Mouse (Mus musculus): ENCODE data around the gene Ear6.
"Not testable (repeated sequence)": the region's sequence is repeated elsewhere in the genome, so short reads cannot be mapped to it uniquely, and the experiment has no call there.

Gene Ear6

GRCm38 (mm10) chr14:51853399-51853798 is at the start of gene Ear6:
TSS of gene Ear6 (plus strand) at chr14:51853699.
- DNase-seq (ENCODE audit: low spot score) = no peak

DNA sequence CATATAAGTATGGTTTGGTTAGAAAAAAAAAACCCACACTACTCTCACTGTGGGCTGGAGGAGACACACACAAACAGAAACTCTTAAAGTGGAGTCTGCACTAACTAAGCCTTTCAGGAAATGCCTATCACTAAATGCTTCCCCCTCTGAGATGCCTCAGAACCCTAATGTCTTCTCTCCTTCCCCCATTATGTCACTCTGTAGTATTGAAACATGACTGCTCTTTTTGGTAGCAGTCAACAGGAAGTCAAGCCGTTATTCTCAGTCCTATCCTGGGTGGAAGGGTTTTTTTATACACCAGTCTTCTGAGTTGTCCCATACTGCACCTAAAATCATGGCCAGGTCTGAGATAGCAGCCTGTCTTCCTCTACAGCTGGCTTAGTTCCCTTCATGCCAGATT is 26.9 kb upstream of the Ear6 start:
- DNase-seq (ENCODE audit: low spot score) = no peak

GRCm38 (mm10) chr14:51827842-51828241 is 25.7 kb upstream of the Ear6 start:
- DNase-seq (ENCODE audit: low spot score) = peak; percentile 20

DNA sequence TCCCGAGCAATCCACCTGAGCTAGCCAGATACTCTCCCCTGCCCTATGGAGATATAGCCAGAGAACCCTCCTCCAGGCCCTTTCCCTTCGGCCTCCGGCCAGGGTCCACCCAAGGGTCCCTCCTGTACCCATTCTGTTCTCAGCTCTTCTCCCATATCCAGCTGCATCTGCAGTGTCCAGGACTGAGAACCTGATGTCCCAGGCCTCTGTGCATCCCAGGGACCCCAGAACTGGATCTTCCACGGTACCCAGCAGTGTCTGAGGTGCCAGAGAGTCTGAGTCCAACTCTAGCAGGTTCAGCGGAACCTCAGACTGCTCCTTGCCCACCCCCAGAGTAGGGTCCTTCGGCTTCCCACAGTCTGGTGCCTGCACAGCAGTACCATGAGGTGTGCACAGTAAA is 24.3 kb upstream of the Ear6 start:
- DNase-seq (ENCODE audit: low spot score) = no peak

- DNase-seq (ENCODE audit: low spot score) = peak; percentile 3
These were observed 15.0 kb upstream of the Ear6 start for GRCm38 (mm10) chr14:51838480-51838879.

- DNase-seq (ENCODE audit: low spot score) = no peak
These were observed 11.2 kb upstream of the Ear6 start for GRCm38 (mm10) chr14:51842250-51842649.

DNA sequence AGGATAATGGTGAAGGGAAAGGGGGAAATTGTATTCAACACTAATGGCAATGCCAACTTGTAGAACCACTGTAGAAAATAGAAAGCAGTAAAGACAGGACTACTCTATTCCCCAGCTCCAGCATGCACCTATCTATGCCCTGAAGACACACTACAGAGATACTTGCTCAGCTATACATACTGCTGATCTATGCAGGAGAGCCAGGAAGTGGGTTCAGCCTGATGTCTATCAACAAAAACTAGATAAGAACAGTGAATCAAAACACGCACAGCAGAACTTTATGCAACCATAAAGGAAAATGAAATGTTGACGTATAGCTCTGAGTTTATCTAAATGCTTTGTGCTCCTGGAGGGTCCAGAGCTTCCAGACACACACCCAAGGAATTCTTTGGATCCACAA is 10.7 kb upstream of the Ear6 start:
- DNase-seq (ENCODE audit: low spot score) = no peak

- DNase-seq (ENCODE audit: low spot score) = no peak
These were observed 9.6 kb upstream of the Ear6 start for GRCm38 (mm10) chr14:51843882-51844281.

DNA sequence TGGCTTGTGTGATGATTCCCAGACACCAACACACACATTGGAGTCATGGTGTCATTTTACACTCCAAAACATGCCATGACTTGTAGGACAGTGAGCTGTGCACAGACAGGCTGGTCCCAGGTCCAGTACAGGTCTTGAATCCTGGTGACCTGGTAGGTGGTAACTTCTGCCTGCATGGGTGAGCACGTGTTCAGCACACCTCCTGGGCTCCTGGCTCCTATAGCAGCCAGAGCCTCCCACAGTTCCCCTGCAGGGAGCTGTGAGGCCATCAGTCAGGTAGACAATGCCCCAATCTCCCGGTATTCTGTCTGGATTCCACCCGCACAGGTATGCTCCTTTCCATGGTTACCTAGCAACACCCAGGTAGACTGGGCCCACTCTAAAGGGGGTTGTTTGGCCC is 6.9 kb upstream of the Ear6 start:
- DNase-seq (ENCODE audit: low spot score) = no peak

- not testable (repeated sequence) for DNase-seq (ENCODE audit: low spot score)
These were observed 2.5 kb upstream of the Ear6 start for GRCm38 (mm10) chr14:51851006-51851405.

GRCm38 (mm10) chr14:51855280-51855679 is 1.8 kb downstream of the Ear6 start:
- DNase-seq (ENCODE audit: low spot score) = not testable (repeated sequence)

GRCm38 (mm10) chr14:51863603-51864002 is 10.1 kb downstream of the Ear6 start:
- DNase-seq (ENCODE audit: low spot score) = not testable (repeated sequence)

DNA sequence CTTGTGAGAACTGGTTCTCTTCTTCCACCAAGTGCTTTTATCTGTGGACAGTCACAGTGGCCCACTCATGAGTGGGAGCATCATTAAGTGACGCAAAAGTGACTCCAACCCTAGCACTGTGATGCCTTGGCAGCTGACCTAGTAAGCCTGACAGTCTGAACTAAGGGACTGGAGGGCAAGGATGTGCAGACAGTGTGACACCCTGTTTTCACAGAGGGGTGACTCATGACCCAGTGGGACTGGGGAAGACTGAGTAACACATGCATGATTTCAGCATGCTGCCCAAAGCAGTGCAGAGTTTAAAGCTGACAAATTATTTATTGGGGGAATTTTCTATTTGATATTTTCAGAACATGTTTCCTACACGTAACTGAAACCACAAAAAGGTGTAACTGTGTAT is 17.3 kb downstream of the Ear6 start:
- DNase-seq (ENCODE audit: low spot score) = no peak

- DNase-seq (ENCODE audit: low spot score) = no peak
These were observed 18.2 kb downstream of the Ear6 start for GRCm38 (mm10) chr14:51871741-51872140.

- DNase-seq (ENCODE audit: low spot score) = no peak
These were observed 24.0 kb downstream of the Ear6 start for GRCm38 (mm10) chr14:51877517-51877916.

DNA sequence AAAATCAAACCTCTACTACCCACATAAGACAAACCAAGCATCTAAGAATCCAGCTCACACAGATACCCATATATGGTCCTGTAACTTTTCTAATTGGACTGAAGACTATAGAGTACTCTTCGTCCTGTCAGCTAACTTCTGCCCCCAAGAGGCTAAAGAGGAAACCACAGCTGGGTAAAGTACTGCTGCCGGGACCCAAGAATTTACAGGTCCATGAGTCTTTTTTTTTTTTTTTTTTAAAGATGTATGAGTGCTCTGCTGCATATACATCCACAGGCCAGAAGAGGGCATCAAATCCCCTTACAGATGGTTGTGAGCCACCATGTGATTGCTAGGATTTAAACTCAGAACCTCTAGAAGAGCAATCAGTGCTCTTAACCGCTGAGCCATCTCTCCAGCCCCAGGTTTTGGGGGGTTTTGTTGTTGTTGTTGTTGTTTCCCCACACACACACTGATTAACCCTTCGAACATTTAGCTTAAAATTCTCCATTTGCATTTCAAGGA is 30.1 kb downstream of the Ear6 start:
- DNase-seq (ENCODE audit: low spot score) = peak; percentile 78

DNA sequence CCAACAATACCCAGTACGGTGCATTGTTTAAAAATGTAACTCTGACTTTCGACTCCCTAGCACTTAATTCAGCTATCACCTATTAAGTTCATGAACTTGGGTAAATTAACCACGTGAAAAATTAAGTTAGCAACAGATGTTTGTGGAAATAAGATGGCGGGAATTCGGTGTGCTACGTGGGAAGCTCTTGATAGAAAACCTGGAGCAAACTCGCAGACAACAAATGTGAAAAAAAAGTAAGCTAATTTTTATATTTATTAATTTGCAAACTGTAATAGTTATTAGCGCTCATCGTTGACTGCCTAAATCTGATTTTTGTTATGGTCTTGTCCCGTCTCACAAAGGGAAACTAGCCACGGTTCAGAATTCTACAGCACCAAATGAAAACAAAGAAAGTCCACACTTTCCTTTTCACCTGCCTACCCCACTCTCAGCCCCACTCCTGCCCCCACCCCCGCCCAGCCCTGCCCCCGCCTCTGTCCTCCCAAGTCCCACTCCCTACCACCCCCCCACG is 30.6 kb downstream of the Ear6 start:
- no peak for DNase-seq (ENCODE audit: low spot score)

- DNase-seq (ENCODE audit: low spot score) = peak; percentile 95
These were observed 31.3 kb downstream of the Ear6 start, which contains the start of gene Mettl17 for GRCm38 (mm10) chr14:51884598-51885331. TSS of gene Mettl17 (plus strand) at chr14:51884842.

DNA sequence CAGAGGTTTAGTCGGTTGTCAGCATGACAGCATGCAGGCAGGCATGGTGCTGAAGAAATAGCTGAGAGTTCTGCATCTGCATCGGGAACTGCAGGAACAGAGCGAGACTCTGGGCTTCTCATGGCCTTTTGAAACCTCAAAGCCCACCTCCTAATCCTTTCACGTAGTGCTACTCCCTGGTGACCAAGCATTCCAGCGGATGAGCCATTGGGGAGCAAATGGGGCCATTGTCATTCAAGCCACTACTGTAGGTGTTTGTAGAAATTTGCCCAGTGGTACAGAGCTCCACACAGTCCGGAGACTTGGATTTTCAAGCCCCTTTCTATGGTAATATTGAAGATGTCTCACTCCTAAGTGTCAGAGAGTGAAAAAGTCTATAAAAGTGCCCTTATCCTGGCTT is 32.6 kb downstream of the Ear6 start:
- DNase-seq (ENCODE audit: low spot score) = no peak

DNA sequence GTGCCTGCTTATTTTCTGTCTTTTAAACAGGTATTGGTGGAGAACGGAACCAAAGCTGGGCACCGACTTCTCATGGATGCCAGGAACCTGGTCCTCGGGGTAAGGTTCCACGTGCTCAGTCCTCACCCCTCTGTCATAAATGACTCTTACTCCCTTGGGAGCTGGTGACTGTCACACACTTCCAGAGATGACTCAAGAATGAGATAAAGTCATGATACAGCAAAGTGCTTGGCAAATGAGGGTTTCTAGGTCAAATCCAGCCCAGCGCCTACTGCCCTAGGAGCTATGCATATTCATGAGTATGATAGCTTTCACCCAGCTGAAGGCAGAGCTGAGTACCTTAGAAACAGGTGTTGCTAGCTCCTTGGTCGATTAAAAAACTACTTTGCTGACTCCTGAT is 36.3 kb downstream of the Ear6 start:
- no peak for DNase-seq (ENCODE audit: low spot score)

DNA sequence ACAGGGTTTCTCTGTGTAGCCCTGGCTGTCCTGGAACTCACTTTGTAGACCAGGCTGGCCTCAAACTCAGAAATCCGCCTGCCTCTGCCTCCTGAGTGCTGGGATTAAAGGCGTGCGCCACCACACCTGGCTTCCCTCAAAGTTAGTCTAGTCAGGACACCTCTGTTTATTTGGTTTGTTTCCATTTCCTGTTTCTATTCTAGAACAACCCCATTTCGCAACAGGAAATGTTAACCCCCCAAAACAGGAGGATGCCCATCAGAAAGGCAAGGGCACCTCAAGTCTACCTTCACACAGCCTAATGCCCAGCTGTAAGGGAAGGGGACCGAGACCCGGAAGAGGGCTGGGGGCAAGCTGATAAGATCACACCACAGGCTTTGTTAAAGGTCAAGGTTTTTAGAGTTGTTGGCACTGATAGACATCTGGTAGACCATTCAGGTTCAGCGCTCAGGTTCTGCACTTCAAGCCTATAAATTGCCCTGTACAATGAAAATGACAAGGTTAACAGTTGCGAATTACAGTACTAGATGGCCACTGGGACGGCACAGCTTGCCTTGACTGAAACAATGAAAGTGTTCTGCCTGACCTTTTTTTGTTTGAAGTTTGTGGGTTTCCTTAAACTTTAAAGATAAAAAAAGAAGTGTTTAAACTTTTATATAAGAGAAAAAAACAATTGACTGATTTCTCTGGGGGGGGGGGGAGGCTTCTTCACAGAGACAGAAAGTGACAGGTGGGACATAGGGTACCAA is 38.9 kb downstream of the Ear6 start, which contains the start of gene Slc39a2:
TSS of gene Slc39a2 (plus strand) at position 699 of the 749 bp plus-strand sequence.
- no peak for DNase-seq (ENCODE audit: low spot score)

DNA sequence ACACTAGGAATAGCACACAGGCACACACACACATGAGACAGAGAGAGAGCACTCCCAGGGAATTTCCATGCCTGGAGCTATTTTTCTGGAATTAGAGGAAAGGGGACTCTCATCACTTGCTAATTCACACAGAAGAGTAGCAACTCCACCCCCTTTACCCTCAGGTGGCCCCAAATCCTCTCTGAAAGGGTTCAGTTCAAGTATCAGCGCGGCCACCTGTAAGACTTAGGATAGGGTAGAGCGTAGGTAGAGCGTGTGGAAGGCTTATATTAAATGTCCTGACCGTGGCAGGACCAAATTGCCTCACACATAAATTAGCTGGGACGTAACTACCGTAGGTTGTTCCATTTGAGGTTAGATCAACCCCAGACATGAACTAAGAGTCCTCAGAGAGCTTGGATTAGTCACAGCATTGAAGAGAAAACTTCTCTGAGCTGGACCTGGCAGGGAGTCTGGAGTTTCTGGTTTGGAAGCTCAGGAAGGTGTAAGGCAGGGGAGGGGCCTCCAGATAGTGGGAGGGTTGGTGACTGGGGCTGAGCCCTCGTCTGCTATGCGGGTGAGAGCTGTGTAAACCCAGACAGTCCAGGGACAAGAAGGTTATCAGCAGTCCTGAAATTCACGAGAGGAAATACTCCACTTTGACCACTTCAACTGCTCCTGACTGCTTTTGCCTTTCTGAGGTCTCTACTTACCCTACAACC is 39.7 kb downstream of the Ear6 start:
- DNase-seq (ENCODE audit: low spot score) = no peak

Data from layer of hippocampus, adult 11-12 months (tissue).